Mouse (Mus musculus) stomach, postnatal 0 days (tissue): ENCODE data around the gene Hoxc8. TPM values are rescaled to one million over a fixed set of nuclear protein-coding genes. Genes with fewer than 3 reads are reported as not detected.
A peak's percentile ranks its signal among the peaks of the same experiment; 100 is the strongest.

Source experiments
- ATAC-seq: fragments of 200-750 bp; cut with Nextera tagmentation; 2 replicates; pipeline ENCODE4 v1.8.0; 2017; ENCODE audit not compliant: low FRiP score, low TSS enrichment
- DNase-seq: peaks from one replicate; pipeline ENCODE4 v3.0.0-alpha.2; 2016; ENCODE audit warnings: low spot score
- H3K27ac ChIP-seq: fragments of 300-500 bp; sonication (generic); replicated peaks from 2 replicates; pipeline ENCODE4 v1.5.1; 2014; ENCODE audit warnings: mild to moderate bottlenecking, control low read depth
- H3K27me3 ChIP-seq: fragments of 300-500 bp; sonication (generic); 2 replicates; pipeline ENCODE4 v1.6.1; 2014; ENCODE audit warnings: low read length; ENCODE audit not compliant: control insufficient read depth, insufficient read depth
- H3K36me3 ChIP-seq: fragments of 300-500 bp; sonication (generic); 2 replicates; pipeline ENCODE4 v1.6.1; 2014; ENCODE audit warnings: low read length, mixed read lengths; ENCODE audit not compliant: control insufficient read depth, insufficient read depth
- H3K4me1 ChIP-seq: fragments of 300-500 bp; sonication (generic); replicated peaks from 2 replicates; pipeline ENCODE4 v1.6.1; 2014; ENCODE audit warnings: antibody characterized with exemption; ENCODE audit not compliant: control insufficient read depth, insufficient read depth
- H3K4me2 ChIP-seq: fragments of 300-500 bp; sonication (generic); replicated peaks from 2 replicates; pipeline ENCODE4 v1.6.1; 2014; ENCODE audit warnings: low read depth, mild to moderate bottlenecking, control low read depth, moderate library complexity
- H3K4me3 ChIP-seq: fragments of 300-500 bp; sonication (generic); 2 replicates; pipeline ENCODE4 v1.5.1; 2014; ENCODE audit warnings: low read depth, low read length, control low read depth
- H3K9ac ChIP-seq: fragments of 300-500 bp; sonication (generic); 2 replicates; pipeline ENCODE4 v1.6.1; 2014; ENCODE audit warnings: mild to moderate bottlenecking, low read length, control low read depth, mixed read lengths
- H3K9me3 ChIP-seq: fragments of 300-500 bp; sonication (generic); 2 replicates; pipeline ENCODE4 v1.6.1; 2016; ENCODE audit warnings: low read length; ENCODE audit not compliant: control insufficient read depth
- CTCF ChIP-seq: IDR thresholded peaks from 2 replicates; pipeline ENCODE4 v1.5.1; 2016; ENCODE audit warnings: antibody characterized with exemption, low read depth, mild to moderate bottlenecking, moderate library complexity
- EP300 ChIP-seq: optimal IDR thresholded peaks from 2 replicates; pipeline ENCODE3; 2016; ENCODE audit warnings: antibody characterized with exemption
- WGBS: fragments of 180-500 bp; shearing (Covaris S2); extraction: QIAGEN DNeasy Blood & Tissue Kit; methylation state at CpG from one replicate; pipeline ENCODE4 v1.1.7; 2014; 5-methylcytosine and 5-hydroxymethylcytosine counted together
- polyA plus RNA-seq: library from polyadenylated mRNA; unstranded; fragments of >200 nt; fragmentation: Nextera tagmentation; extraction: Ambion mirVana; gene quantifications from 2 replicates; pipeline ENCODE4 v1.2.1, GENCODE M21; 2015

The Hoxc8 gene
- polyA plus RNA-seq, 1 experiment from 2014 or later = 7.3 TPM

- ATAC-seq = no peak
Observed at GRCm38 (mm10) chr15:102984925-102985324, 5.5 kb upstream of the Hoxc8 start.

GRCm38 (mm10) chr15:102987124-102987833, 3.1 kb upstream of the Hoxc8 start:
- no peak overlapping the region for H3K4me3 ChIP-seq
- ATAC-seq = peak; percentile 63
- H3K4me1 ChIP-seq = no peaks in the 10 kb centered on the region
- H3K4me2 ChIP-seq = no peak overlapping the region
- H3K27ac ChIP-seq = no peak overlapping the region
- no peaks in the 10 kb centered on the region for H3K9me3 ChIP-seq
- peaks cover 32% of the 10 kb centered on the region for H3K27me3 ChIP-seq
- H3K36me3 ChIP-seq = no peaks in the 10 kb centered on the region
- no peak overlapping the region for H3K9ac ChIP-seq
- DNase-seq = peak; percentile 92
- TF ChIP-seq EP300 (no peak), CTCF (peak; percentile 94)
- WGBS = 6% methylated on average over 21 of the region's 21 CpGs

More at GRCm38 (mm10) chr15:102984925-102985324, 5.5 kb upstream of the Hoxc8 start:
- no peaks in the 10 kb centered on the region for H3K4me1 ChIP-seq
- WGBS = 22% methylated on average over 3 of the region's 3 CpGs
- H3K4me2 ChIP-seq = no peak overlapping the region
- H3K27ac ChIP-seq = no peak overlapping the region
- no peak for DNase-seq
- H3K27me3 ChIP-seq = peaks cover 43% of the 10 kb centered on the region; the same call in 1 of the 2 replicates
- H3K4me3 ChIP-seq = no peak overlapping the region
- H3K9me3 ChIP-seq = no peaks in the 10 kb centered on the region
- no peak overlapping the region for H3K9ac ChIP-seq
- no peaks in the 10 kb centered on the region for H3K36me3 ChIP-seq
- TF ChIP-seq CTCF (no peak), EP300 (no peak)

DNA sequence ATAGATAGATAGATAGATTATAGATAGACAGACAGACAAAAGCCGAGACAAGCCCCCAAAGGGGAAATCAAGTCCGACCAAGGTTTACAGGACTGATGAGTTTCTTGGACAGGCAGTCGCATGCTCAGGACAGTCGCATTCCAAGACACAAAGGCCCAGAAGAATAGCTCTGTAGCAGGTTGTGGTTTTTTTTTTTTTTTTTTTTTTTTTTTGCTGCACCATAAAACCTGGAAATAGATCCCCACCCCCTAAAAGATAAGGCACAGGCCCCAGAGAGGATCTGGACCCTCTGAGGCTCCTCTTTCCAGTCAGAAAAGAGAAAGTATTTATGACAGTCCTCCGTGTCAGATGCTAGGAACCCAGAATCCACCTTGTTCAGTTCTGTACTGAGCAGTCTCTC, 2.3 kb upstream of the Hoxc8 start:
- ATAC-seq = no peak
- 49% methylated on average over 5 of the region's 5 CpGs for WGBS
- TF ChIP-seq EP300 (no peak), CTCF (no peak)

GRCm38 (mm10) chr15:102991782-102992181, 1.4 kb downstream of the Hoxc8 start:
- ATAC-seq (no peak), DNase-seq (no peak)
- Histone ChIP-seq H3K4me2 (peak overlapping the region; percentile 46), H3K4me1 (no peaks in the 10 kb centered on the region), H3K27me3 (peaks cover 28% of the 10 kb centered on the region), H3K27ac (no peak overlapping the region), H3K4me3 (peak overlapping the region; percentile 41), H3K9ac (no peak overlapping the region), H3K36me3 (no peaks in the 10 kb centered on the region), H3K9me3 (no peaks in the 10 kb centered on the region)
- WGBS = 11% methylated on average over 7 of the region's 7 CpGs
- TF ChIP-seq CTCF (no peak), EP300 (no peak)

More for the DNA sequence above, 2.3 kb upstream of the Hoxc8 start:
- H3K9ac ChIP-seq = no peak overlapping the region
- H3K27me3 ChIP-seq = peaks cover 29% of the 10 kb centered on the region
- H3K4me2 ChIP-seq = no peak overlapping the region
- no peak overlapping the region for H3K4me3 ChIP-seq
- no peaks in the 10 kb centered on the region for H3K9me3 ChIP-seq
- DNase-seq = no peak
- no peaks in the 10 kb centered on the region for H3K36me3 ChIP-seq
- no peaks in the 10 kb centered on the region for H3K4me1 ChIP-seq
- no peak overlapping the region for H3K27ac ChIP-seq

- TF ChIP-seq CTCF (no peak), EP300 (no peak)
- ATAC-seq = no peak
- Histone ChIP-seq H3K9ac (peak overlapping the region; percentile 31; the same call in 1 of the 2 replicates), H3K27me3 (peaks cover 26% of the 10 kb centered on the region), H3K4me2 (peak overlapping the region; percentile 46), H3K27ac (0 out of 2 replicates have a peak overlapping the region, but pooled peaks have one; percentile 2), H3K36me3 (no peaks in the 10 kb centered on the region), H3K4me1 (no peaks in the 10 kb centered on the region), H3K4me3 (peak overlapping the region; percentile 41; the same call in 1 of the 2 replicates), H3K9me3 (no peaks in the 10 kb centered on the region)
- DNase-seq = no peak
- WGBS = 10% methylated on average over 11 of the region's 11 CpGs
Observed at GRCm38 (mm10) chr15:102992206-102992605, 1.8 kb downstream of the Hoxc8 start.

DNA sequence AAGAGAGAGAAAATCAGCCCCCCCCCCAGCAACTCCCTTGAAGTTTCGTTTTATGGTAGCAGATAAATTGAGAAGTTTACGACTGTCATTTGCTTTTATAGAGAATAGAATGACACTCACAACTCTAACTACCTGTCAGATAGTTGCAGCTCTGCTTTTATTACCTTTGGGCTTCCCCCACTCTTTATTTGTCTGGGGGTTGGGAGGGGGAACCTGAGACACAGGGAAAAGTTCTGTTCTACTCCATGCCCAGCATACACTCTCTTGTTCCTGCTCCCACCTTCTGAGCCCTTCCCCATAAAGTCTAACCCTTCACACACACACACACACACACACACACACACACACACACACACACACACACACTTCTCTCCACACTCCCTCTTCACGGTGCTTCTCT, 2.5 kb downstream of the Hoxc8 start:
- Histone ChIP-seq H3K27me3 (peaks cover 26% of the 10 kb centered on the region), H3K27ac (no peak overlapping the region), H3K4me3 (0 out of 2 replicates have a peak overlapping the region, but pooled peaks have one; percentile 2), H3K4me2 (no peak overlapping the region; the same call in 1 of the 2 replicates), H3K9ac (no peak overlapping the region), H3K36me3 (no peaks in the 10 kb centered on the region), H3K4me1 (no peaks in the 10 kb centered on the region), H3K9me3 (no peaks in the 10 kb centered on the region)
- 9% methylated on average over 3 of the region's 3 CpGs for WGBS
- DNase-seq = no peak
- TF ChIP-seq EP300 = no peak
- no peak for TF ChIP-seq CTCF
- no peak for ATAC-seq
